Mouse (Mus musculus): Measurements from ENCODE around the gene Wfikkn1.

Wfikkn1 gene

DNA sequence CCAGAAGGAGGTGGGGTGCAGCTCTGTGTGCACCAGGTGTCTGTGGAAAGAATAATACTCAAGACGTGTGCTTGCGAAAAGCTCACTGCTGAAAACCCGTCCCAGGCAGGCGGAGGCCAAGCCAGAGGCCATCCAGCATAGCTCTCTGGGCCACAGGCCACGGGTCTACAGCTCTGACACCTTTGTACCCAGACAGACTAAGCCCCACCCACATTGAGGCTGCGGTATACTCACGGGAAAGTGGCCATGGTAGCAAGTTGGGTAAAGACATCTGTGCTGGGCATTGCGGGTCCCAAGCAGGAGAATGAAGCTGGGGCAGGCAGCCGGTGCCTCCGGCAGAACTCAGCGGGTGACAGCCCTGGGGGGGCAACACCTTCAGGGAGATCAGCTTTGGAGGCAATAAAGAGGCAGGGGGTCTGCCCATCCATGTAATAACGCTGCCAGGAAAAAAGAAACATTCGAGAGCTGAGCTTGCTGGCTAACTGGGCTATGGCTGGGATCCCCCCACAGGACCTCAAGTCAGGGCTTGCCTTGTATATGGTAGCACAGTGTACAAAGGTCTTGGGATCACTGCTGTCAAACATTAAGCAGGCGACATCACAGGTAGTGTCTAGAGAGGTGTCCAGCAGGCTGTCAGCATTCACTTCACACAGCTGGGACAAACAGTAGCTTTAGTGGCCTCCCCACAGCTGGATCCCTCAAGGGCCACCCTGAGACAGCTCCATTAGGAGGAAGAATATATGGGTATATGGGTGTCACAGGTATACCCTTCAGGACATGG lies 41.0 kb downstream of the Wfikkn1 start:
- intact Hi-C loops (cut with DNase I): no loop called here

DNA sequence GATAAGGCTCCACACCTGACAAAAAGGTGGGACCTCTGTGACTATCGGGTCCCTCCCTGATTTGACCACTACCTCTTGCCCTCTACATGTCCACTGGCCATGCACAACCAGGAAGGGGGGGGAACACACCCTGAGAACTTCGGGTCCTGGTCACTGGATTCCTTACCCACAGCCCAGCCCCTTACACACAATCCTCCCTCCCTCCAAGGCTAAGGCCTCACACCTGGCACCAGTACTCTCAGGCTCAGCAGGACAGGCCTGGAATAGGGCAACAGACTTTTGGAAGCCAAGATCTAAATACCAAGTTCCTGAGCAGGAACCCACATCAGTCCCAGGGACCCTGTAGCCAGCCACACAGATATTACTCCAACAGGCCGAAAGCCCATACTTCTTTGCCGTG lies 41.8 kb downstream of the Wfikkn1 start:
- intact Hi-C loops (cut with DNase I): no loop called here

DNA sequence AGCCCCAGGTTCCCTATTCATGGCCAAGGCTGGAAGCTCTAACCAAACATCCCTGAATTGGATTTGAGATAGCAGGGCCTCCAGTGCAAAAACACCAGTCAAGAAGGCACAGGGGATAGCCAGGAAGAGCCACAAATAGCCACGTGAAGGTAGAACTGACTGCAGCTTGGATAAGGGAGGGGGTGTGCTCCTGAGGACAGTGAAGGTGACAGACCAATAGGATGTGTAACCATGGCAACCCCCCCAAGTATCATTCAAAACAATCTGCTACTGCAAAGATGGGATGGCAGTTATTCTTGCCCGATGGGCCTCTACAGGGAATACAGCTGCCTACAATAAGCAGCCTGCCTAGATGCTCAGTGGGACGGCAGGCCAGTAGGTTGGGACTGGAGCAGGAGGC lies 43.1 kb downstream of the Wfikkn1 start:
- intact Hi-C loops (cut with DNase I): loop anchor here (2.0 kb wide), 1 partner anchor 29 kb away; no protein-coding TSS in a partner anchor

- intact Hi-C loops (cut with DNase I): loop anchor here (2.0 kb wide), 1 partner anchor 30 kb away; no protein-coding TSS in a partner anchor
Observed at GRCm38 (mm10) chr17:25837076-25837410, 43.6 kb downstream of the Wfikkn1 start, which contains the start of gene Rhbdl1. Rhbdl1 (minus strand) TSS chr17:25837295.

- intact Hi-C loops (cut with DNase I): loop anchor here (2.0 kb wide), 1 partner anchor 30 kb away; no protein-coding TSS in a partner anchor
Observed at GRCm38 (mm10) chr17:25836397-25837075, 44.1 kb downstream of the Wfikkn1 start.

DNA sequence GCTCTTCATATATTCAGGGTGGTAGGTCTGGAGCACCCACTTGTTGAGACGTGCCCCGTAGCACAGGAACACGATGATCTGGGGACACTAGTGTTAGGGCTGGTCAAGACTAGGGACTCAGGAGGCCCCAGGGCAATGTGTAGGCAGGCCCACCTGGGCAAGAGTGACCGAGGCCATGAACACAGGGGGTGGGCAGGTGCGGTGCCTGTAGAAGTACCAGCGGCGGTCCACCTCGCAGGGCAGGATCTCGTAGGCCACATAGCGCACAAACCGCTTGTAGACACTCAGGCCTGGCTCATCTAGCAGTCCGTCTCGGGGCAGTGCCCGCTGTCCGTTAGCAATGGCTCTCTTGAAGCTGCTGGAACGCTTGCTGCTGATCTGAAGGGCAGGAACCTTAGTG lies 44.8 kb downstream of the Wfikkn1 start:
- intact Hi-C loops (cut with DNase I): loop anchor here (2.0 kb wide), 1 partner anchor 31 kb away; no protein-coding TSS in a partner anchor

DNA sequence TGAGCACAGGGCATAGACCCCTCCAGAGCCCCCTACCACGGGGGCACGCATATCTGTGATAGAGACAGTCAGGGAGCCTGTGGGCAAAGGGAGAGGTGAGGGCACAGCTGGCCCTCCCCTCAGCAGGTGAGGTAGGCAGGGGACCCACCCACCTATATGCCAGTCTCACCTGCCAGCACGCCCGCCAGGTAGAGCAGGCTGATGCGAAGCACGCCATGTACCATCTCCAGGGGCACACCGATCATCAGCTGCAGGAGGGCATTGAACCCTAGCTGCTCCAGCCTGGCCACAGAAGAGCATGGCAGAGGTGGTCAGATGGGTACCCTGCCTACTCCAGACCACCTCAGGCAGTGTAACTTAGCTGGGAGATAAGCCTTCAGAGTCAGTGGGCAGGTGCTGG lies 45.4 kb downstream of the Wfikkn1 start:
- intact Hi-C loops (cut with DNase I): no loop called here

DNA sequence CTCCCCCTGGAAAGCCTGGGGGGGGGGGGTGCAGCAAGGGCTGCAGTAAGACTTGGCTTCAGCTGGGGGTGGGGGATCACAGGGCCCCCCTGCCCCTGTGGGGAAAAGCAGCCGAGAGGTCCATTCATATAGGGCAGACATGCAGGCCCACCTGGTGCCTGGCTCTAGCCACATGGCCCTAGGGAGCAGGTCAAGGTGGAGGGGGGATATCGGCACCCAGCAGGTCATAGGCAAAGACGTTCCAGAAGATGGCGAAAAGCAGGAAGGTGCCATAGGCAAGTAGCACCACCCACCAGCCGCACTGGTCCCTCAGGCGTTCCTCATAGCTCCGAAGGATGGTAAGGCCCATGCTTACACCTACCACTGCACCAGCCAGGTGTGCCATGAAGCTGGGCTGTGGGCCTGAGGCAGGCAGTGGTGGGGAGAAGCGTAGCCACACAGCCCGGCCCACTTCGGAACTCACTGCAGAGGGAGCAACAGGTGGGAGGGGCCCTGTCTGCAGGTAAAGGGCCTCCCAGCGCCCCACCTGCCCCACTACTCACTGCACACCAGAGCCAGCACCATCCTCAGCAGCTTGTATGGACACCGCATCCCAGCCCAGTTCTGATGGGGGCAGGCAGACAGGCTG lies 45.9 kb downstream of the Wfikkn1 start:
- intact Hi-C loops (cut with DNase I): no loop called here

- intact Hi-C loops (cut with DNase I): no loop called here
Observed at GRCm38 (mm10) chr17:25833961-25834594, 46.6 kb downstream of the Wfikkn1 start.

DNA sequence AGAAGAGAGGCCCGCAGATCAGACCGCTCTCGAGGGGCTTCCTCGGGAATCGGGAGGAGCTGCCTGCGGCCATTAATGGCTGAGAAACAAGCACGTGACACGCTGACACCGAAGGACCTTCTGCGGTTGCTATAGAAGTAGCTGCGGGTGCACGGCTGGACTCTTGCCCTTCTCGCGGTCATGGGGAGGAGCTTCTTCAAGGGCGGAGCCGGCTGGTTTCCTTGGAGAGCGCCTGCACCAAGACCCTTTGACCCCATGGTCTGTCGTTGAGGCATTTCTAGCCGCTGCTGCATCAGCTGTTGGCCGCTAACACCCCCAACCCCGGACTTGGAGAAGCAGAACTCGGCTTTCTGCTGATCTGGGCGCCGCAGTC lies 47.4 kb downstream of the Wfikkn1 start, which contains the start of gene Stub1:
Gene Stub1 (minus strand): TSS at position 114 of the 373 bp plus-strand sequence.
- intact Hi-C loops (cut with DNase I): no loop called here

DNA sequence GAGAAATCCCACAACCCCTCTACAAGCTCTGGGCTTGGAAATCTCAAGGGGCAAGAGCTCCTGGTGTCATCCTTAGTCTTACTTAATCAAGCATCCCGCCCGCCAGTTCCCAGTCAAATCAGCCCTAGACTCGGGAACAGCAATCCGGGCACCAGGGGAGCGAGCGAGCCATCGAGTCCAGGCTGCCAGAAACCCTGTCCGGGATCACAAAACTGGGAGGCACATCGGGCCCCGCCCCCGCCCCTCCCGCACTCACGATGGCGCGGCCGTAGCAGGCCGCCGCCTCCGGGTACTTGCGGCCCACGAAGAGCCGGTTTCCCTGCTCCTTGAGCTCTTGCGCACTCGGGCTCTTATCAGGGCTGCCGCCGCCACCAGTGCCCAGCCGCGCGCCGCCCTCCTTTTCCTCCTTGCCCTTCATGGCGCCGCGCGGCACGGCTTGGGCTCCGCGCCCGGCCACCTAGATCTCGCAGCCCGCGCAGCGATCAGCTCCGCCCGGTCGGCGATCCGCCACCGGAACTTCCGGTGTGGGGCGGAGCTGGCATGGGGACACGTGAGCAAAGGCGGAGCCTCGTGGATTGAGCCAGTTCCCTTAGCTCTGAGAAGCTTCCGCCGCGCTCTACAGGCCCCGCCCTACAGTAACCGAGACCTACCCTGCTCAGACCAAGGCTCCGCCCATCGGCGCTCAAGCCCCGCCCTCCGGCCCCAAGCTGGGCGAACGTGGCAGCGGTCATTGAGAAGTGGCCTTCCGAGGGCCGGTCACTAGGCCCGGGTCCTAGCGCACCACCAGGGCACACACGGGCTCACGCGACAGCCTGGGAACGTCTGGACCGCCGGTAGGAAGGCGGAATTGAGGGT lies 48.0 kb downstream of the Wfikkn1 start:
- intact Hi-C loops (cut with DNase I): no loop called here

DNA sequence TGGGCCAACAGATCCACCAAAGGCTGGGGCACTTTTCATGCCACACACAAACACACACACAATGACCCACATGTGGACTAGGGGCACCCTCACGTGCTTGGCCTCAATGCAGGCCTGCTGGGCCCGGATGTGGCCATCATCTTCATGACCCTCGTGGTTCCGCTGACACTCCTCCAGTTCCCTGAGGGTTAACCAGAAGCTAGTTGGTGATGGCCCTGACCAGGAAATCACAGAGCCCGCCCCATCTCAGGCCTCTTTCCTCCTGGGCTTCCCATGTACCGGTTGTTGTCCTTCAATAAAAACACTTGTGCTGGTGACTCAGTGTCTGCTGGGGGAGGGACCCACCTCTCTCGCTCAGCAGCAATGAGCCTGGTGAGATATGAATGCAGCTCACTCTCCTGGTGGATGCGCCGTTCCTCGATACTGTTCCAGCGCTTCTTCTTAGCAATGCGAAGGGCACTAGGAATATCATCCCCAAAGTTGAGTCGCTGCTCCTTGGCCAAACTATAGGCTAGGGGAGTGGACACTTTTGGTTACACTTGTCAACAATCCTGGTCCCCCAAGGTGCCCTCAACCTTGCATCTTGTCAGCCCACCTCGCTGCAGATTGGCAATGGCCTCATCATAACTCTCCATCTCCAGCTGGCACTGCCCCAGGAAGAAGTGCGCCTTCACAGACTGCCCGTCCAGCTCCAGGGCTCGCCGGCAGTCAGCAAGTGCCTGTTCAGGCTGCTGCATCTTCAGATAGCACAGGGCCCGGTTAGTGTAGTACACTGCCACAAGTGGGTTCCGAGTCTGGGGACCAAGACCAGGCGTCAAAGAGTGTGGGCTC lies 49.0 kb downstream of the Wfikkn1 start:
- intact Hi-C loops (cut with DNase I): no loop called here

DNA sequence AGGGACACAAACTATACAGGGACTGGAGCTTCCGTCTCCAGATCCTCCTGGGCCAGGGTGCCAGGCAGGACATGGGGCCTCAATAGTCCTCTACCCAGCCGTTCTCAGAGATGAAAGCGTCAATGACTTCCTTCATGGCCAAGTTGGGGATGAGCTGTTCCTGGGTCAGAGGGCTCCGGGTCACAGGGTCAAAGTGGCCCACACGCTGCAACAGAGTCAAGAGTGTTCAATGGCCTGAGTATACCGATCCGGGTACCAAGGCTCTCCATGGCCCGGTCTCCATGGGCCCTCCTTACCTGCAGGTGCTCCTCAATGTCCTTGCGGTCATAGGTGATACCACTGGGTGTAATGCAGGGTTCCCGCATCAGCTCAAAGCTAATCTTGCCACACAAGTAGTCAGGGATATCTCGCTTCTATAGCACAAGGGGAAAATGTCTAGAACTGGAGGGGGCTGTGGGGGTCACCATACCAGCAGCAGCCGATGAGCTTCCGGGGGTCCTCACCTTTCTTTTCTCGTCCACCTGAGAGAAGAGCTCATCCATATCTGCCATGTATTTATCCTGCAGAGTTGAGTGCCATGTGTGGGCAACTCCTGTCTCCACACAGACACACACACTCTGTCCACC lies 49.7 kb downstream of the Wfikkn1 start:
- intact Hi-C loops (cut with DNase I): no loop called here

GRCm38 (mm10) chr17:25830200-25830753 lies 50.4 kb downstream of the Wfikkn1 start:
- intact Hi-C loops (cut with DNase I): no loop called here

DNA sequence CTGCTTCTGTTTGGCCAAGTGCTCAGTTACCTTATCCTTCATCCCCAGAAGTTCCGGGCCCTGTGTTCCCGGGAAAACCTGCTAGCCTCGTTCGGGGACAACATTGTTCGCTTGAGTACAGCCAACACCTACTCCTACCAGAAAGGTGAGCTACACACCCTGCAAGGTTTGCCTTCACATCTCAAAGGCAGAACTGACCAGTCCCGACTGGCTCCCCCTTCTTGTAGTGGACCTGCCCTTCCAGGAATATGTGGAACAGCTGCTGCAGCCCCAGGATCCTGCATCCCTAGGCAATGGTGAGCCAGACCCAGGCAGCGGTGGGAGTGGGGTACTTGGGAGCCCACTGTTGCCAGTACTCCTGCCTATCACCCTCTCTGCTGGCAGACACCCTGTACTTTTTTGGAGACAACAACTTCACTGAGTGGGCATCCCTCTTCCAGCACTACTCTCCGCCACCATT lies 51.1 kb downstream of the Wfikkn1 start:
- intact Hi-C loops (cut with DNase I): no loop called here

GRCm38 (mm10) chr17:25828712-25829557 lies 51.7 kb downstream of the Wfikkn1 start, which contains the start of gene Jmjd8:
Jmjd8 (plus strand) TSS chr17:25828867.
- intact Hi-C loops (cut with DNase I): no loop called here

DNA sequence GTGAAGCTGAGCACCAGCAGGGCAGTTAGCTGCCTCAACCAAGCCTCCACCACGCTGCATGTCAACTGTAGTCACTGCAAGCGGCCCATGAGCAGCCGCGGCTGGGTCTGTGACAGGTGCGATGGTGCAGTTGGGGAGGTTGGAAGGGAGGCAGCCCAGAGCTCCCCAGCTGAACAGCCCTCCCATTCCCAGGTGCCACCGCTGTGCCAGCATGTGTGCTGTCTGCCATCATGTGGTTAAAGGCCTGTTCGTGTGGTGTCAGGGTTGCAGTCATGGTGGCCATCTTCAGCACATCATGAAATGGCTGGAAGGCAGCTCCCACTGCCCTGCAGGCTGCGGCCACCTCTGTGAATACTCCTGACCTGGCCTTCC lies 52.4 kb downstream of the Wfikkn1 start:
- intact Hi-C loops (cut with DNase I): no loop called here
